Mouse (Mus musculus) stomach, postnatal 0 days (tissue): Measurements from ENCODE around the gene Cenpm.

Experiments used
- CTCF ChIP-seq: IDR thresholded peaks from 2 replicates; pipeline ENCODE4 v1.5.1; 2016; ENCODE audit warnings: antibody characterized with exemption, low read depth, mild to moderate bottlenecking, moderate library complexity
- EP300 ChIP-seq: optimal IDR thresholded peaks from 2 replicates; pipeline ENCODE3; 2016; ENCODE audit warnings: antibody characterized with exemption

DNA sequence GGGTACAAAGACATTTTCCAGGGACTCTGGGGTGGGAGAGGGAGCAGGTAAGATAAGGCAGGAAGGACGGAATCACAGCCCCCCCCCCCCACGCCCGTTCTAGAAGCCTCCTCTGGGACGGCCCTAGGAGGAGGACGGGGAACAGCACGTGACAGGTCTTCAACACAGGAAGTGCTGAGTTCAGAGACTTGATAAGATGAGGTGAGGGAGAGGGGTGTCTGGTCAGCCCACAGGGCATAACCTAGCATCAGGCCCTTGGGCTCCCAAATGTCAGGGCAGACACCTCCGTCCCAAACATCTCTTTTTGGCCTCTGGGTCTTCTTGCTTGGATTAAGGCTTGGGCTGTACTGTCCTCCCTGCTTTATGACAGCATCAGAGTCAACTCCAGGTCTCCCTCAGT, 21.3 kb downstream of the Cenpm start:
- TF ChIP-seq EP300: no peak
- no peak for TF ChIP-seq CTCF
